In the genomic region with DNA sequence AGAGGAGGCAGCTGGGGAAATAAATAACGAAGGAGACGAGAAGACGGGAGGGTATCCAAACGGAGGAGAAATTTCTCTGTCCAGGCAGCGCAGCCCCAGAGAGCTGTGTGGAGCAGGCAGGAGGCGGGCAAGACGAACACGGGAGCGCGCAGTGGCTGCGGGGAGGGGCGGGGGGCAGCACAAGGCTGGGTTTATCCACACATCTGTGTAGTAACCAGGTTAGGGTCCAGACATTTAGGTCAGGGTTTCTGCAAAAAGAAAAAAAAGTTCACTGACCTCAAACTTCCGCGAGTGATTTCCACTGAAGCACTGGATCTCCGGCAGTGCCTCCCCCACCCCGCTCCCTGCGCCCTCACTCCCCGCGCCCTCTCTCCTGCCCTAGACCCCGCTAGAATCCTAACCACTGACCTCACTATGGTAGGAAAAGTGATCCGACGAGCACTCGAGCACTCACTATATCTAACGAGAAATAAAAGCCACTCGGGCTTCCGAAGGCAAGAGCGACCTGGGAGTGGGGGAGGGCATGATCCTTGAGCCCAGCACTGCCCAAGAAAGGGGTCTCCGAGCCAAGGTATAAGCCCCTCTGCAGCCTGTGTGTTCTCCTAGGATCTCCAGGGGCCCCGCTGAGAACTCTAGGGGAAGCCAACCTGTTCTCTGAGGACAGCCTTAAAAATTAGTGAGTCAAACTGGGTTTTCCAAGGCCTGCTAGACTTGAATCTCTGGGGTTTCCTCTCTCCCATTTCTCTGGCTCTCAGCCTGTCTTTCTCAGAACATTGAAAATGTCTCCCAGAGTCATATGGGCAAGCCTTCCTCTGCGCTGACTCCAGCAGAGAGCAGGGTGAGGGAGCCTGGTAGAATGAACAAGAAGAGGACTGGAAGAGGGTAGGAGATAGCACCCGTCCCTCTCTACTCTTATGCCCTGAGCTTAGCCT, we compare ENCODE assay signal across 7 mouse cellular contexts. TPM values are rescaled to one million over a fixed set of nuclear protein-coding genes. Genes with fewer than 3 reads are reported as not detected.
DNase-seq lines count a peak whose midpoint lies in the region; ATAC-seq lines count a peak whose summit lies in the region.

A gene (minus strand): TSS at position 227 of the 932 bp plus-strand sequence.

- no peaks in the 10 kb centered on the region for H3K9me3 ChIP-seq in forebrain, embryonic 10.5 days
- H3K9me3 ChIP-seq in midbrain, embryonic 11.5 days (ENCODE audit: control insufficient read depth, low read length) = no peaks in the 10 kb centered on the region

- H3K36me3 ChIP-seq in forebrain, embryonic 10.5 days (replicated peaks) = no peaks in the 10 kb centered on the region
- H3K36me3 ChIP-seq in midbrain, embryonic 11.5 days (ENCODE audit: control insufficient read depth, insufficient read depth, low read length) = no peaks in the 10 kb centered on the region

- DNase-seq in ovary, postnatal 14 days (ENCODE audit: low spot score) = peak; percentile 11
- no peak for DNase-seq in ovary, postnatal 10 days (ENCODE audit: low spot score)
- DNase-seq in cerebellum, adult 8-10 months = peak; percentile 57
- peak; percentile 41 for DNase-seq in forebrain, embryonic 10.5 days (ENCODE audit: extremely low spot score, low spot score)
- peak; percentile 42 to 51 for DNase-seq in kidney, postnatal 4 days
- peak; percentile 91 for DNase-seq in midbrain, embryonic 11.5 days (ENCODE audit: low spot score, missing footprints)

- ATAC-seq in midbrain, embryonic 11.5 days (ENCODE audit: low FRiP score) = peak; percentile 69
- ATAC-seq in CD4-positive, CD25-positive, alpha-beta regulatory T cell, adult 4 months = no peak

- peak within 1 kb of the TSS; percentile 58 for H3K9ac ChIP-seq in midbrain, embryonic 11.5 days (ENCODE audit: low read length)

- H3K4me1 ChIP-seq in forebrain, embryonic 10.5 days = peaks cover 54% of the 10 kb centered on the region
- peaks cover 21% of the 10 kb centered on the region for H3K4me1 ChIP-seq in midbrain, embryonic 11.5 days (ENCODE audit: control insufficient read depth, insufficient read depth, low read length)

- peaks cover 51% of the 10 kb centered on the region for H3K27me3 ChIP-seq in forebrain, embryonic 10.5 days (ENCODE audit: poor library complexity, severe bottlenecking)
- peaks cover 10% of the 10 kb centered on the region for H3K27me3 ChIP-seq in midbrain, embryonic 11.5 days (ENCODE audit: control insufficient read depth, insufficient read depth, low read length)

- WGBS in forebrain, embryonic 10.5 days = 7% methylated on average over 31 of the region's 31 CpGs
- WGBS in midbrain, embryonic 11.5 days = 4% methylated on average over 31 of the region's 31 CpGs

- H3K4me2 ChIP-seq in midbrain, embryonic 11.5 days = peak within 1 kb of the TSS; percentile 74

- H3K4me3 ChIP-seq in forebrain, embryonic 10.5 days = peak within 1 kb of the TSS; percentile 58
- peak within 1 kb of the TSS; percentile 37 for H3K4me3 ChIP-seq in midbrain, embryonic 11.5 days (ENCODE audit: low read depth, low read length)

- H3K27ac ChIP-seq in forebrain, embryonic 10.5 days = peak within 1 kb of the TSS; percentile 65
- no peak within 1 kb of the TSS for H3K27ac ChIP-seq in midbrain, embryonic 11.5 days (ENCODE audit: low read depth, low read length)

RNA-seq across cellular contexts. Expression of the gene that starts here (rescaled TPM):
- 0.46 and 0.57 TPM in 2 replicates for polyA plus RNA-seq in forebrain, embryonic 10.5 days (2016; fragmentation: Nextera tagmentation; extraction: Ambion mirVana)
- polyA plus RNA-seq in midbrain, embryonic 11.5 days (2014; fragmentation: Nextera tagmentation; extraction: Ambion mirVana) = 1.5 and 1.7 TPM in 2 replicates
- polyA plus RNA-seq in CD4-positive, CD25-positive, alpha-beta regulatory T cell, adult 4 months (2017; shearing (Covaris generic)) = under 1 TPM; 0.15 to 0.27 TPM

Comparison
In these comparisons a context has a peak if more than half of its experiments do, and no peak if none do; other contexts are left out.
1. Peak in DNase-seq, H3K4me3 ChIP-seq and H3K27ac ChIP-seq in forebrain, embryonic 10.5 days; RNA of the gene not detected or under 1 TPM.